Mouse (Mus musculus) mouse embryonic stem cell (cell line): Measurements from ENCODE around the gene Plekha7.

ENCODE experiments used
- in situ Hi-C, 2 experiments: fragments of 300-500 bp; cut with MboI; formaldehyde crosslinking; loops; 1 replicate in 1 of 2; 3 replicates in 1 of 2; pipeline ENCODE4 v1.14.3; 2019 to 2020; ENCODE audit warnings: low sequenced_read_pairs in 2 of 2, low pct_unique_long_range_greater_than_20kb in 1 of 2, mixed read lengths in 1 of 2; ENCODE audit not compliant: unreplicated experiment in 1 of 2

Gene Plekha7

GRCm38 (mm10) chr7:116307871-116308631, at the start of gene Plekha7:
Gene Plekha7, minus strand, starts transcription at chr7:116308376.
- in situ Hi-C loops = loop anchor here in 1 of 2 experiments (10.0 kb wide), 1 partner anchor 53 kb away; no protein-coding TSS in a partner anchor

- in situ Hi-C loops = loop anchor here in 1 of 2 experiments (10.0 kb wide), 1 partner anchor 201 kb away; no protein-coding TSS in a partner anchor
Observed at GRCm38 (mm10) chr7:116336226-116336625, 28.1 kb upstream of the Plekha7 start.

- in situ Hi-C loops = loop anchor here in 1 of 2 experiments (10.0 kb wide), 1 partner anchor 200 kb away; no protein-coding TSS in a partner anchor
Observed at GRCm38 (mm10) chr7:116335133-116335532, 27.0 kb upstream of the Plekha7 start.

GRCm38 (mm10) chr7:116334669-116335038, 26.5 kb upstream of the Plekha7 start:
- in situ Hi-C loops = loop anchor here in 1 of 2 experiments (10.0 kb wide), 1 partner anchor 200 kb away; no protein-coding TSS in a partner anchor

- in situ Hi-C loops = loop anchor here in 1 of 2 experiments (10.0 kb wide), 1 partner anchor 199 kb away; no protein-coding TSS in a partner anchor
Observed at GRCm38 (mm10) chr7:116333713-116334668, 25.8 kb upstream of the Plekha7 start, which contains the start of gene Rps13. Gene Rps13, minus strand, starts transcription at chr7:116334195.

GRCm38 (mm10) chr7:116331246-116331645, 23.1 kb upstream of the Plekha7 start:
- in situ Hi-C loops = loop anchor here in 1 of 2 experiments (10.0 kb wide), 1 partner anchor 196 kb away; no protein-coding TSS in a partner anchor

GRCm38 (mm10) chr7:116329858-116330257, 21.7 kb upstream of the Plekha7 start:
- in situ Hi-C loops = loop anchor here (10.0 kb wide), 1 partner anchor 195 kb away; no protein-coding TSS in a partner anchor

- in situ Hi-C loops = loop anchor here in 1 of 2 experiments (10.0 kb wide), 1 partner anchor 194 kb away; no protein-coding TSS in a partner anchor
Observed at GRCm38 (mm10) chr7:116328777-116329176, 20.6 kb upstream of the Plekha7 start.

GRCm38 (mm10) chr7:116327901-116328300, 19.7 kb upstream of the Plekha7 start:
- in situ Hi-C loops = loop anchor here in 1 of 2 experiments (10.0 kb wide), 1 partner anchor 193 kb away; no protein-coding TSS in a partner anchor

GRCm38 (mm10) chr7:116323331-116323964, 15.3 kb upstream of the Plekha7 start:
- in situ Hi-C loops = loop anchor here in 1 of 2 experiments (10.0 kb wide), 1 partner anchor 189 kb away; no protein-coding TSS in a partner anchor

- in situ Hi-C loops = loop anchor here in 1 of 2 experiments (10.0 kb wide), 1 partner anchor 55 kb away; no protein-coding TSS in a partner anchor
Observed at GRCm38 (mm10) chr7:116309456-116309855, 1.3 kb upstream of the Plekha7 start.

GRCm38 (mm10) chr7:116308632-116308991, 436 bp upstream of the Plekha7 start:
- in situ Hi-C loops = loop anchor here in 1 of 2 experiments (10.0 kb wide), 1 partner anchor 54 kb away; no protein-coding TSS in a partner anchor

GRCm38 (mm10) chr7:116307099-116307870, 891 bp downstream of the Plekha7 start:
- in situ Hi-C loops = loop anchor here in 1 of 2 experiments (10.0 kb wide), 1 partner anchor 52 kb away; no protein-coding TSS in a partner anchor

- in situ Hi-C loops = loop anchor here in 1 of 2 experiments (10.0 kb wide), 1 partner anchor 52 kb away; no protein-coding TSS in a partner anchor
Observed at GRCm38 (mm10) chr7:116306601-116307000, 1.6 kb downstream of the Plekha7 start.

- in situ Hi-C loops = loop anchor here in 1 of 2 experiments (10.0 kb wide), 1 partner anchor 47 kb away; no protein-coding TSS in a partner anchor
Observed at GRCm38 (mm10) chr7:116301661-116302311, 6.4 kb downstream of the Plekha7 start.

- in situ Hi-C loops = loop anchor here in 1 of 2 experiments (10.0 kb wide), 1 partner anchor 46 kb away; no protein-coding TSS in a partner anchor
Observed at GRCm38 (mm10) chr7:116301144-116301543, 7.0 kb downstream of the Plekha7 start.
